Mouse (Mus musculus) lung, postnatal 0 days (tissue): ENCODE measurements around the gene Cnga2. TPM values are rescaled to one million over a fixed set of nuclear protein-coding genes. Genes with fewer than 3 reads are reported as not detected.

Experiments
- ATAC-seq: fragments of 200-750 bp; cut with Nextera tagmentation; 2 replicates; pipeline ENCODE4 v1.8.0; 2017; ENCODE audit warnings: moderate library complexity
- DNase-seq: peaks from one replicate; pipeline ENCODE4 v3.0.0-alpha.2; 2016; ENCODE audit warnings: low spot score
- H3K27ac ChIP-seq: fragments of 300-500 bp; sonication (generic); 2 replicates; pipeline ENCODE4 v1.5.1; 2014; ENCODE audit warnings: antibody characterized with exemption, mild to moderate bottlenecking, low read length, mixed read lengths
- H3K27me3 ChIP-seq: fragments of 300-500 bp; sonication (generic); replicated peaks from 2 replicates; pipeline ENCODE4 v1.6.1; 2014; ENCODE audit warnings: low read length, mixed read lengths; ENCODE audit not compliant: insufficient read depth
- H3K36me3 ChIP-seq: fragments of 300-500 bp; sonication (generic); 2 replicates; pipeline ENCODE4 v1.6.1; 2014; ENCODE audit warnings: low read length, mixed read lengths; ENCODE audit not compliant: insufficient read depth
- H3K4me1 ChIP-seq: fragments of 300-500 bp; sonication (generic); 2 replicates; pipeline ENCODE4 v1.6.1; 2014; ENCODE audit warnings: antibody characterized with exemption, low read depth, low read length, mixed read lengths; ENCODE audit not compliant: insufficient read depth
- H3K4me2 ChIP-seq: fragments of 300-500 bp; sonication (generic); replicated peaks from 2 replicates; pipeline ENCODE4 v1.6.1; 2014; ENCODE audit warnings: low read depth, mild to moderate bottlenecking, low read length, moderate library complexity, mixed read lengths
- H3K4me3 ChIP-seq: fragments of 300-500 bp; sonication (generic); 2 replicates; pipeline ENCODE4 v1.5.1; 2014; ENCODE audit warnings: low read depth, low read length
- H3K9ac ChIP-seq: fragments of 300-500 bp; sonication (generic); replicated peaks from 2 replicates; pipeline ENCODE4 v1.6.1; 2014; ENCODE audit warnings: low read depth, mild to moderate bottlenecking
- H3K9me3 ChIP-seq: fragments of 300-500 bp; sonication (generic); 2 replicates; pipeline ENCODE4 v1.6.1; 2016; ENCODE audit warnings: low read length, mixed read lengths
- CTCF ChIP-seq: IDR thresholded peaks from 2 replicates; pipeline ENCODE4 v1.5.1; 2016; ENCODE audit warnings: antibody characterized with exemption, mild to moderate bottlenecking
- EP300 ChIP-seq: IDR thresholded peaks from 2 replicates; pipeline ENCODE4 v1.6.1; 2016; ENCODE audit warnings: antibody characterized with exemption, mild to moderate bottlenecking, control low read depth
- WGBS: fragments of 180-500 bp; shearing (Covaris S2); extraction: QIAGEN DNeasy Blood & Tissue Kit; methylation state at CpG from one replicate; pipeline ENCODE4 v1.1.7; 2014; 5-methylcytosine and 5-hydroxymethylcytosine counted together
- polyA plus RNA-seq: library from polyadenylated mRNA; unstranded; fragments of >200 nt; fragmentation: Nextera tagmentation; extraction: Ambion mirVana; gene quantifications from 2 replicates; pipeline ENCODE4 v1.2.1, GENCODE M21; 2015

The Cnga2 gene
- 0.80 and 0.91 TPM in 2 replicates for polyA plus RNA-seq

DNA sequence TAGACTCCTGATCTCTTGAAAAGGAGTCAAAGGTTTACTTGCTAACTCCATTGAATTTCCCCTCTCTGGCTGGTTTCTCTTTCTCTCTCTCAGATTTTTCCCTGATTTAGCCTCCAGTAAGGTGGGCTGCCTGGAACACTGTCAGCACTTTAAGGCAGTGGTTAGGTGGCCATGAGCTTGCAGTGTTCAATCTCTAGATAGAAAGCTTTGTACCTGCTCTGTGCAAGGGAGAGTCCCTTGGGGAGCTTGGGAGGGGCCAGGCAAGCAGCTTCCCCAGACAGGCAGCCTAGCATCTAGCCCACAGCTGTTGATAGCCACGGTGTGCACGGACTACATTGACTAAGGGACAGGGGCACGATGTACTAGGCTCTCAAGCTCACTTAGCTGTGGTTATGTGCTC is at the start of gene Cnga2:
TSS of gene Cnga2 (plus strand) at position 301 of the 400 bp plus-strand sequence.
- no peaks in the 10 kb centered on the region for H3K4me1 ChIP-seq
- no peaks in the 10 kb centered on the region for H3K27me3 ChIP-seq
- ATAC-seq (no peak), DNase-seq (no peak)
- H3K9me3 ChIP-seq, result no peaks in the 10 kb centered on the region
- WGBS, result 57% methylated on average over 3 of the region's 3 CpGs
- no peak within 1 kb of the TSS for H3K27ac ChIP-seq
- no peak within 1 kb of the TSS for H3K4me3 ChIP-seq
- H3K4me2 ChIP-seq, result no peak within 1 kb of the TSS
- TF ChIP-seq CTCF (no peak), EP300 (no peak)
- no peaks in the 10 kb centered on the region for H3K36me3 ChIP-seq
- no peak within 1 kb of the TSS for H3K9ac ChIP-seq

DNA sequence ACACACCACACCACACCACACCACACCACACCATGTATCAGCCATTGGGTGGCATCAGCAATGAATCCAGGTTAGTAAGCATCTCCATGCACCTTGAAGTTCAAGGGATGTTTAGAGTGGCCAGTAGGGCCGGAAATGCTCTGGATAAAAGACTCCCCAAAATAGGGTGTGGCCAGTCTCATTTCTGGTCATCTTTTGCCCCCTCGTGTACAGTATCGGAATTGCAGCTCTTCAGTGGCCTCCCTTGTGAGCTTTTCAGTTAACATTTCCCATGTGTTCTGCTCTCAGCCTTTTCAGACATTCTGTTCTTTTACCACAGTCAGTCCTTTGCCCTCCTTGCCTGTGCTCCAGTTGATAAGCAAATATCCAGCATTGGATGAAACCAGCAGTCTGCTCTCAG is 45.0 kb upstream of the Cnga2 start:
- ATAC-seq, result peak; percentile 40; the same call in 1 of the 2 replicates
- WGBS, result 10% methylated on average over 3 of the region's 3 CpGs
- Histone ChIP-seq H3K4me2 (no peak overlapping the region), H3K9me3 (no peaks in the 10 kb centered on the region), H3K27ac (no peak overlapping the region), H3K4me1 (no peaks in the 10 kb centered on the region), H3K4me3 (no peak overlapping the region), H3K9ac (no peak overlapping the region), H3K36me3 (no peaks in the 10 kb centered on the region), H3K27me3 (no peaks in the 10 kb centered on the region)
- DNase-seq, result peak; percentile 55
- TF ChIP-seq CTCF (peak; percentile 82), EP300 (no peak)

DNA sequence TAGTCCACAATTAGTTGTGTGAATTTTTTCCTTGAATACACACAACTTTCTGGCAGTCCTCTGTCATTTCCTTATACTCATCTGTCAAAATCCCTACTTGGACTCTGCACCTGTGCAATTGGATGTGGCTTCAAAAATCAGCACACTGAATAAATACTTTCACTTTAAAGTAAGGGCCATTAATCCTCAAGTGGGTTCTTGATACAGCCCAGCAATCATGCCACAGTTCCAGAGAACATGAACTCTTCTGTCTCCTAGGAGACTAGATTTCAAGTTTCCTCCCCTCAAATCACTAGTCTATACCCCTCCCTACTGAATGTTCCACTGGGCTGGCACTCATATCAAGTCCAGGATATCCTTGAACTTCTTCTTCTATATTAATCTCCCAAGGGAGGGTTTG is 33.3 kb upstream of the Cnga2 start:
- Histone ChIP-seq H3K4me2 (no peak overlapping the region), H3K4me3 (no peak overlapping the region), H3K9ac (no peak overlapping the region), H3K27me3 (no peaks in the 10 kb centered on the region), H3K9me3 (no peaks in the 10 kb centered on the region), H3K27ac (no peak overlapping the region), H3K4me1 (no peaks in the 10 kb centered on the region), H3K36me3 (no peaks in the 10 kb centered on the region)
- no peak for TF ChIP-seq CTCF
- no peak for TF ChIP-seq EP300
- DNase-seq, result peak; percentile 52
- ATAC-seq, result peak; percentile 29; the same call in 1 of the 2 replicates

DNA sequence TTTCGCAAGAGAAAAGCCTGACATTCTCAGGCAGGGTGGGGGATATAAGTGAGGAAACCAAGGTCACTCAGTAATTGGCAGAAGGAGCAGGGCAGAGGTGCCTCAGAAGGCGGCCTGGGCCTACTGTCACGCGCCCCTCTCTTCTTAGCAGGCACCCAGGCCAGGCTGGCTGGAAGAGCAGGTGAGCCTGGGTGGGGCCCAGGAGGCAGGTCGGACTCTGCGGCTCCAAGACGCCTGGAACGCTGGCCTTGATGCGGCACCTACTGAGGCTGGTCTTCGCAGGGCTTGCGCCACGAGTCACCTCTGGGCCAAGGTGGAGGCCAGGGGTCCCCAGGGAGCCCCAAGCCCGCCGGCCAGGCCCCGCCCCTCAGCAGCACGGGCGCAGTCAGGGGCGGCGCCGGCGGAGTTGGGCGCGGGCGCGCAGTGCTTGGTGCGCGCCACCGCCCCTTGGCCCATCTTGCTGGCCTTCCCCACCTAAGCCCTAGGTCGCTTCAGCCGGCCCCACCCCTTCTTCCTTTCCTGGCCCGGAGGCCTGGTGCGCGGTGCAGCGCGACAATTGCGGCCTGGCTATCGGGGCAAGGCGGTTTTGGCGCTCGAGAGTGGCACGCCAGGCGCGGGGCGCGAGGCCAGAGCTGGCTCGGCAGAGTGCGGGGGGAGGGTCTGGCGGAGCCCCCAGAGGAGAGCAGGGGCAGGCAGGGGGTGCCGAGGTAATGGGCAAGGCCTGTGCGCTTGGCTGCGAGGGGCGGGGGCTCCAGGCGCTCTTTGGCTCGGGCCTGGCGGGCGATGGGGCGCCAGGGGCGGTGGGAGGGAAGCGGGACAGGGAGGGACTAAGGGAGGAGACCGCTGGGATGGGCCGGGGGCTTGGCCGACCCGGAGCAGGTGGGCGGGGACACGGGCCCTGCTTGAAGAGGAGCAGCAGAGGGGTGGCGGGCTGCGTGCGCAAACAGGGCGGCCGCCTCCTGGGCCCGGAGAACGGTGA is 29.3 kb upstream of the Cnga2 start, which contains the start of gene Prrg3:
TSS of gene Prrg3 (plus strand) at position 552 of the 979 bp plus-strand sequence.
- Histone ChIP-seq H3K4me2 (peak within 1 kb of the TSS; percentile 60), H3K27me3 (no peaks in the 10 kb centered on the region), H3K4me3 (peak within 1 kb of the TSS; percentile 39), H3K36me3 (no peaks in the 10 kb centered on the region), H3K27ac (peak within 1 kb of the TSS; percentile 81), H3K9ac (peak within 1 kb of the TSS; percentile 48), H3K9me3 (no peaks in the 10 kb centered on the region), H3K4me1 (no peaks in the 10 kb centered on the region)
- WGBS, result 16% methylated on average over 37 of the region's 72 CpGs
- no peak for TF ChIP-seq EP300
- ATAC-seq, result peak; percentile 90
- peak; percentile 77 for DNase-seq

DNA sequence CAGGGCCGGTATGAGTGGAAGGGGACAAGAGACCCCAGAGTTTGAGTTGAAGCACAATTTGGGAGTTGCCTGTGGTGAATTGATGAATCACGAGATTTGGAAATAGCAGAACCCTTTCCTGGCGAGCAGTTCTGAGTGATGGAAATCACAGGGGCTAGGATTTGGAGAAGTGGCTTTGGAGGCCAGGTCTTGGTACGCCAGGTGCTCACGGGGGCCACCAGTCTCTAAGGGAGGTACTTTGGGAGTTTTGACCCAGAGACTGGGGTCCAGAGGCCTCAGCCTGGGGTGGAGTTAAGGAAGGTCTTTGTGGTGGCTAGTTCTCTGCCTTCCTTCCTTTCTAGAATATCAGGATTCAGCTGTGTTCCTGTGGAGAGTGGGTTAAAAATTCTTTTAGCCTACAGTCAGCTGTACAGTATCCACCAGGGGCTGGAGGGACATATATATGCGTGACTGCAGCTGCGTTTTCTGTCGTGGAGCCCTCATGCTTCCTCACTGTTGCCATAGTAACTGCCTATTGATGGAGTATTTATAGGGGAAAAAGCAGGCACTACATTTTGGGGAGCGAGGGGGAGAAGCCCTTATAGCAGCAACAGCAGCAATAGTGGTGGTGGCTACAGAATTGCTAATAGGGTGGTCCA is 28.3 kb upstream of the Cnga2 start:
- Histone ChIP-seq H3K27me3 (no peaks in the 10 kb centered on the region), H3K9ac (peak overlapping the region; percentile 48; the same call in 1 of the 2 replicates), H3K36me3 (no peaks in the 10 kb centered on the region), H3K4me3 (peak overlapping the region; percentile 39), H3K4me2 (peak overlapping the region; percentile 60), H3K9me3 (no peaks in the 10 kb centered on the region), H3K4me1 (no peaks in the 10 kb centered on the region), H3K27ac (peak overlapping the region; percentile 81)
- DNase-seq, result no peak
- 23% methylated on average over 9 of the region's 9 CpGs for WGBS
- ATAC-seq, result no peak
- no peak for TF ChIP-seq CTCF

DNA sequence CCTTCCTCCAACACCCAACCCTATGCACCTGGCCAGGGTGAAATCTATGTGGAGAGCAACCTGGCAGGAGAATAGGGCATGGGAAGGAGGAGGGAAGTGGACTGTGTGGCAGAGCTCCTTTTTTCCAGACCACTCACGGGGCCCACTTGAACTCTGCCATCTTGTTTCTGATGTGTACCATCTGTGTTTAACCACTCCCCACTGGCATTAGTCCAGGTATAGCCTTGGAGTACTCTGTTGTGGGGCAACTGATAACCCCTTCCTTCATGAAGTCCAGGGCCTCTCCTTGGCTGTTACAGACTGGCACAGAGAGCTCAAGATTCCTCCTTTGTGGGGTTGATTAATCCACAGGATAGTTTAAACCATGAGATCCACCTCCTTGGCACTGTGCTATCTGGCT is 23.4 kb upstream of the Cnga2 start:
- no peaks in the 10 kb centered on the region for H3K4me1 ChIP-seq
- WGBS, result 40% methylated on average over 1 of the region's 1 CpGs

More for the DNA sequence above, 23.4 kb upstream of the Cnga2 start:
- Histone ChIP-seq H3K36me3 (no peaks in the 10 kb centered on the region), H3K9ac (no peak overlapping the region), H3K9me3 (no peaks in the 10 kb centered on the region), H3K4me3 (no peak overlapping the region), H3K4me2 (no peak overlapping the region), H3K27ac (no peak overlapping the region), H3K27me3 (no peaks in the 10 kb centered on the region)
- DNase-seq, result peak; percentile 41
- ATAC-seq, result peak; percentile 68
- TF ChIP-seq CTCF, result no peak
- TF ChIP-seq EP300, result no peak
